Mouse (Mus musculus): ENCODE measurements around the gene Tuba1b. TPM values are rescaled to one million over a fixed set of nuclear protein-coding genes. Genes with fewer than 3 reads are reported as not detected.
"Not testable (repeated sequence)": the region's sequence is repeated elsewhere in the genome, so short reads cannot be mapped to it uniquely, and the experiment has no call there.

Tuba1b gene
- polyA plus RNA-seq, 1 experiment from 2014 or later: 1,683 TPM

DNA sequence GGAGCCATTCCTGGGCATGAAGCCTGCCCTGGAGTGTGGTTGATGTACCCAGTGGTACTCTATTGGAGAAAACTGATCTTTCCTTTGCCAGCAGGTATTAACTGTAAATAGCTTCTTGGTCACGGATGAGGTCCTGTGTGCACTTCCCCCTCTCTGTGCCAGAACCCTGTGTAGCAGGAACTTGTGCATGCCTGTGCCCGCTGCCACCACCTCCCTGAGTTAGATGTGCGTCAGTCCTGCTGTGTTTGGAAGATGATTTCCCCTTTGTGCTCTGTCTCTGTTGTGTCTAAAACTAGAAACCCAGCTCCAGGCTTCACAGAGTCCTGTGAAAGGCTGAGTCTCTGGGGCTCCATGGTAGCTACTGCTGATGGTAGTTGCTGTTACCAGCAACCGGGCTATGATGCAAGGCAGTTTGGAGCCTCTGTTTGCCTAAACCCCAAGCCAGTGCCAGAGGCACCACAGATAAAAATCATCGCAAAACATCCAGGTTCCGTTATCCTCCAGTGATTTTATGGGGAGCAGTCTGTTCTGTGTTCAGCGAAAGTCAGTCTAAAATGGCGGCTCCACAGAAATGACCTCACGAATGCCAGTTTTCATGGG is 38.8 kb upstream of the Tuba1b start:
- Histone ChIP-seq H3K27me3 (replicated peaks; ENCODE audit: control insufficient read depth, insufficient read depth, low read length) (no peaks in the 10 kb centered on the region), H3K9me3 (ENCODE audit: control insufficient read depth, low read length) (no peaks in the 10 kb centered on the region), H3K36me3 (ENCODE audit: control insufficient read depth, insufficient read depth, low read length) (no peaks in the 10 kb centered on the region), H3K4me2 (ENCODE audit: low read length) (no peak overlapping the region), H3K9ac (ENCODE audit: low read depth, low read length) (0 out of 2 replicates have a peak overlapping the region, but pooled peaks have one; percentile 32), H3K4me1 (ENCODE audit: control insufficient read depth, insufficient read depth, low read depth, low read length) (peaks cover 51% of the 10 kb centered on the region), H3K4me3 (ENCODE audit: low read length) (no peak overlapping the region), H3K27ac (ENCODE audit: low read depth, low read length) (peak overlapping the region; percentile 94)
- WGBS: 60% methylated on average over 9 of the region's 9 CpGs
- ATAC-seq: no peak

- H3K4me2 ChIP-seq (ENCODE audit: low read length): peak overlapping the region; percentile 54
- H3K4me1 ChIP-seq (ENCODE audit: control insufficient read depth, insufficient read depth, low read depth, low read length): peaks cover 39% of the 10 kb centered on the region
- H3K9me3 ChIP-seq (ENCODE audit: control insufficient read depth, low read length); H3K36me3 ChIP-seq (ENCODE audit: control insufficient read depth, insufficient read depth, low read length); H3K27me3 ChIP-seq (replicated peaks; ENCODE audit: control insufficient read depth, insufficient read depth, low read length): not testable (repeated sequence)
- peak overlapping the region; percentile 94 for H3K27ac ChIP-seq (ENCODE audit: low read depth, low read length)
- H3K9ac ChIP-seq (ENCODE audit: low read depth, low read length): peak overlapping the region; percentile 50; the same call in 1 of the 2 replicates
- ATAC-seq: peak; percentile 57
- 40% methylated on average over 15 of the region's 15 CpGs for WGBS
- peak overlapping the region; percentile 22 for H3K4me3 ChIP-seq (ENCODE audit: low read length)
Observed at GRCm38 (mm10) chr15:98971576-98972320, 37.4 kb upstream of the Tuba1b start.

DNA sequence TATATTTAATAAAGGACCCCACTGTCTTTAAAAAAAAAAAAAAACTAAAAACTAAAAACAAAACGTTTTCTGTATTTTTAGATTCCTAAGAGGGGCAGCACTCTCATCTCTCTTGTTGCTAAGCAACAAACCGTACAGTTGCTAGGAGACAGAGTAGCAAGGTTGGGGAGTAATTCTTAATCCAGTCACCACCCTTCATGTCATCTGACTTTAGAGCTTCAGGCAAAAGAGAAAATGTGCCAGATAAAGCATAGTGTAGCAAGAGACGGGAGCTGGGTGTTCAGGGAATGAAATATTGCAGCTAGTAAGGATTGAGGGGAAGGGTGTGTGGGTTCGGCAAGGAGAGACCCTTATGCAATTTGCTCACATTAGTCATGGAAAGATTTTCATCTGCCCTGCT is 36.7 kb upstream of the Tuba1b start:
- H3K27me3 ChIP-seq (replicated peaks; ENCODE audit: control insufficient read depth, insufficient read depth, low read length): no peaks in the 10 kb centered on the region
- H3K36me3 ChIP-seq (ENCODE audit: control insufficient read depth, insufficient read depth, low read length): no peaks in the 10 kb centered on the region
- 6% methylated on average over 4 of the region's 4 CpGs for WGBS
- ATAC-seq: peak; percentile 76
- H3K9ac ChIP-seq (ENCODE audit: low read depth, low read length): peak overlapping the region; percentile 50; the same call in 1 of the 2 replicates
- peak overlapping the region; percentile 94 for H3K27ac ChIP-seq (ENCODE audit: low read depth, low read length)
- H3K9me3 ChIP-seq (ENCODE audit: control insufficient read depth, low read length): no peaks in the 10 kb centered on the region
- peak overlapping the region; percentile 22 for H3K4me3 ChIP-seq (ENCODE audit: low read length)
- peak overlapping the region; percentile 54 for H3K4me2 ChIP-seq (ENCODE audit: low read length)
- H3K4me1 ChIP-seq (ENCODE audit: control insufficient read depth, insufficient read depth, low read depth, low read length): peaks cover 36% of the 10 kb centered on the region

- Histone ChIP-seq H3K9me3 (ENCODE audit: control insufficient read depth, low read length) (no peaks in the 10 kb centered on the region), H3K4me3 (ENCODE audit: low read length) (peak overlapping the region; percentile 9; the same call in 1 of the 2 replicates), H3K9ac (ENCODE audit: low read depth, low read length) (peak overlapping the region; percentile 45), H3K27ac (ENCODE audit: low read depth, low read length) (peak overlapping the region; percentile 94), H3K4me2 (ENCODE audit: low read length) (peak overlapping the region; percentile 27), H3K36me3 (ENCODE audit: control insufficient read depth, insufficient read depth, low read length) (no peaks in the 10 kb centered on the region), H3K27me3 (replicated peaks; ENCODE audit: control insufficient read depth, insufficient read depth, low read length) (no peaks in the 10 kb centered on the region), H3K4me1 (ENCODE audit: control insufficient read depth, insufficient read depth, low read depth, low read length) (peaks cover 36% of the 10 kb centered on the region)
- 3% methylated on average over 16 of the region's 16 CpGs for WGBS
- no peak for ATAC-seq
Observed at GRCm38 (mm10) chr15:98969372-98970101, 35.2 kb upstream of the Tuba1b start.

DNA sequence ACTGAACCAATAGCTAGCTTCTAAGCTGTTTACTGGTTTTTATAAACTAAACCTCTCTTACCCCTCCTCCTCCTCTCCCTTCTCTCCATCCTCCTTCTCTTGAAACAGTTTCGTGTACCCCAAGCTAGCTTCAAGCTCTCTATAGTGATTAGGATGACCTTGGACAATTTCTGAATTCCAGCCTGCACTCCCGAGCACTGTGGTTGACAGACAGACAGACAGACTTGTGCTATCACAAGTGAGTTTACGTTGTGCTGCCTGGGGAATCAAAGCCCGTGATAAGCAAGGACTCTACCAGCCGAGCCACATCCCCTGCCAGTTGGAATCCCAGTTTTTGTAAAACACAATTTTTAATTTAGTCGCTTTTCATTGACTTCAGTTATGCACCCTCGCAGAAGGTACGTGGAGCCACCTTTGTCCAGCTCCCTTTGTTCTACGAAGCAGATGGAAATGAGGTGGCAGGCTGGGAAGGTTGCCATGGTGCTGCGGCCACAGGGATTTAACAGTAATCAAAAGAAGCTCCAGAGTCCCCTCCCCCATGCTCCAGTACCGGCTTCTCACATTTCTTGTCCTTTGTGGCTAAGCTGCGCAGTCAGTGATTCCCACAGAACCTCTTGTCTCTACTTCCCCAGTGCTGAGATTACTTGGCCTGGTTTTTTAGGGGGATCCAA is 34.5 kb upstream of the Tuba1b start:
- Histone ChIP-seq H3K4me3 (ENCODE audit: low read length) (peak overlapping the region; percentile 9; the same call in 1 of the 2 replicates), H3K4me2 (ENCODE audit: low read length) (peak overlapping the region; percentile 27), H3K9ac (ENCODE audit: low read depth, low read length) (peak overlapping the region; percentile 45; the same call in 1 of the 2 replicates), H3K27ac (ENCODE audit: low read depth, low read length) (peak overlapping the region; percentile 94), H3K9me3 (ENCODE audit: control insufficient read depth, low read length) (peaks cover 2% of the 10 kb centered on the region; the same call in 1 of the 2 replicates), H3K36me3 (ENCODE audit: control insufficient read depth, insufficient read depth, low read length) (no peaks in the 10 kb centered on the region), H3K27me3 (replicated peaks; ENCODE audit: control insufficient read depth, insufficient read depth, low read length) (no peaks in the 10 kb centered on the region), H3K4me1 (ENCODE audit: control insufficient read depth, insufficient read depth, low read depth, low read length) (peaks cover 36% of the 10 kb centered on the region)
- peak; percentile 70 for ATAC-seq
- WGBS: 3% methylated on average over 12 of the region's 12 CpGs

- H3K27ac ChIP-seq (ENCODE audit: low read depth, low read length): no peak overlapping the region
- peaks cover 4% of the 10 kb centered on the region; the same call in 1 of the 2 replicates for H3K9me3 ChIP-seq (ENCODE audit: control insufficient read depth, low read length)
- H3K4me1 ChIP-seq (ENCODE audit: control insufficient read depth, insufficient read depth, low read depth, low read length): peaks cover 4% of the 10 kb centered on the region
- no peak overlapping the region for H3K9ac ChIP-seq (ENCODE audit: low read depth, low read length)
- 68% methylated on average over 3 of the region's 3 CpGs for WGBS
- H3K4me2 ChIP-seq (ENCODE audit: low read length): no peak overlapping the region
- no peak overlapping the region for H3K4me3 ChIP-seq (ENCODE audit: low read length)
- H3K27me3 ChIP-seq (replicated peaks; ENCODE audit: control insufficient read depth, insufficient read depth, low read length): no peaks in the 10 kb centered on the region
- no peaks in the 10 kb centered on the region for H3K36me3 ChIP-seq (ENCODE audit: control insufficient read depth, insufficient read depth, low read length)
- no peak for ATAC-seq
Observed at GRCm38 (mm10) chr15:98959531-98959930, 25.2 kb upstream of the Tuba1b start.

GRCm38 (mm10) chr15:98958901-98959420 is 24.6 kb upstream of the Tuba1b start:
- 90% methylated on average over 4 of the region's 4 CpGs for WGBS

DNA sequence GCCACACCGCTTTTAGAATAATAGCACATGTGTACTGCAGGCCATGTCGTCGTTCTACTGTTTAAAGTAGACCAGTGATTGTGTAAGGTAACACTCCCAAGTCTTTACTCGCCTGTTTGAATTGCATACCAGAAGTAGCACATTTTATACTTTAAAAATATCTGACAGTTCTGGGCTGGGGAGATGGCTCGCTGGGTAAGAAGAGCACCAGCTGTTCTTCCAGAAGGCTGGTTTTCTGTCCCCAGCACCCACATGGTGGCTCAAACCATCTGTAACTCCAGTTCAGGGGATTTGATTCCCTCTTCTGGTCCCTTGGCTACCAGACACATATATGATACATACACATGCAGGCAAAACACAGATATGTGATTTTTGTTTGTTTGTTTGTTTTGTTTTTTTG is 23.1 kb upstream of the Tuba1b start:
- no peak overlapping the region for H3K4me2 ChIP-seq (ENCODE audit: low read length)
- H3K9ac ChIP-seq (ENCODE audit: low read depth, low read length): no peak overlapping the region
- no peak for ATAC-seq
- no peaks in the 10 kb centered on the region for H3K27me3 ChIP-seq (replicated peaks; ENCODE audit: control insufficient read depth, insufficient read depth, low read length)
- H3K4me3 ChIP-seq (ENCODE audit: low read length): no peak overlapping the region
- H3K27ac ChIP-seq (ENCODE audit: low read depth, low read length): no peak overlapping the region
- H3K4me1 ChIP-seq (ENCODE audit: control insufficient read depth, insufficient read depth, low read depth, low read length): peaks cover 4% of the 10 kb centered on the region
- WGBS: 82% methylated on average over 5 of the region's 5 CpGs
- H3K36me3 ChIP-seq (ENCODE audit: control insufficient read depth, insufficient read depth, low read length): no peaks in the 10 kb centered on the region
- H3K9me3 ChIP-seq (ENCODE audit: control insufficient read depth, low read length): no peaks in the 10 kb centered on the region

More at GRCm38 (mm10) chr15:98958901-98959420, 24.6 kb upstream of the Tuba1b start:
- Histone ChIP-seq H3K4me2 (ENCODE audit: low read length) (no peak overlapping the region), H3K4me1 (ENCODE audit: control insufficient read depth, insufficient read depth, low read depth, low read length) (peaks cover 4% of the 10 kb centered on the region), H3K4me3 (ENCODE audit: low read length) (no peak overlapping the region), H3K36me3 (ENCODE audit: control insufficient read depth, insufficient read depth, low read length) (no peaks in the 10 kb centered on the region), H3K9ac (ENCODE audit: low read depth, low read length) (no peak overlapping the region), H3K9me3 (ENCODE audit: control insufficient read depth, low read length) (peaks cover 3% of the 10 kb centered on the region; the same call in 1 of the 2 replicates), H3K27ac (ENCODE audit: low read depth, low read length) (no peak overlapping the region), H3K27me3 (replicated peaks; ENCODE audit: control insufficient read depth, insufficient read depth, low read length) (no peaks in the 10 kb centered on the region)
- no peak for ATAC-seq

Data from hindbrain, embryonic 16.5 days (tissue).